Mouse (Mus musculus): ENCODE results near the gene Kansl2. TPM values are rescaled to one million over a fixed set of nuclear protein-coding genes. Genes with fewer than 3 reads are reported as not detected.

Gene Kansl2
- polyA plus RNA-seq, 1 experiment from 2014 or later, result 123 TPM

DNA sequence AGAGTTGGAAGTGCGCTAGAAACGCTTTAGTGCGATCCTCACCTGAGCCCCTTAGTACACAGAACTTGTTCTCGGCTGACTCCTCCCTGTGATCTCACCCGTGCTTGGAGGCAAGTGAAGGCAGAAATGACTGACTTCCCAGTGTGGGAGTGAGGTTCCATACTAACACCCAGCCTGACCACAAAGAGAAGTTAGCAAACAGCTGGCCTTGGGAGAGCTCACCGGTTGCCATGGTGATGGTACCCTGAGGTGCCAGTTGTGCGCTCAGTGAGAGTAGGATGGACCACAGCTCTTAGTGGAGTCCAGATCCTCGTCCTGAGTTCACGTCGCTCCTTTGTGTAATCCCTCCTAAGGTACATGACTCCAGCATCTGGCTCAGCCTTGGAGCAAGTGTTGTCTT lies 59.1 kb downstream of the Kansl2 start:
- Histone ChIP-seq H3K36me3 (ENCODE audit: control insufficient read depth, insufficient read depth, low read length) (no peaks in the 10 kb centered on the region), H3K27me3 (ENCODE audit: control insufficient read depth, insufficient read depth, low read length) (no peaks in the 10 kb centered on the region), H3K4me2 (replicated peaks; ENCODE audit: low read depth, low read length) (no peak overlapping the region), H3K9ac (ENCODE audit: low read depth, low read length) (no peak overlapping the region), H3K27ac (ENCODE audit: low read depth, low read length) (no peak overlapping the region), H3K4me1 (ENCODE audit: control insufficient read depth, insufficient read depth, low read length) (no peaks in the 10 kb centered on the region), H3K4me3 (ENCODE audit: low read length) (no peak overlapping the region), H3K9me3 (ENCODE audit: control insufficient read depth, low read length) (no peaks in the 10 kb centered on the region)
- 85% methylated on average over 10 of the region's 10 CpGs for WGBS
- no peak for ATAC-seq (ENCODE audit: low FRiP score, low TSS enrichment)

DNA sequence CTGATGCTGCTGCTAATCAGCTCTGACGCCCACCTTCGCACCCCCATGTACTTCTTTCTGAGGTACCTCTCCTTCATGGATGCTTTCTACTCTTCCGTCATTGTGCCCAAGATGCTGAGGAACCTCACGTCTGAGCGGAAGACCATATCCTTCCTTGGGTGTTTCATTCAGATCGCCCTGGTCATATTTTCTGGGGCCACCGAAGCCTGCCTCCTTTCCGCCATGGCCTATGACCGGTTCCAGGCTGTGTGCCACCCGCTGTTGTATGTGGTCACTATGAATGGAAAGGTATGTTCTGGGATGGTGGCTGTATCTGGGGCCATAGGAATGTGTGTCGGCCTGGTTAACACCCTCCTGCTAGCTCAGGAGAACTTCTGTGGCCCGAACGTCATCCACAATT lies 62.5 kb downstream of the Kansl2 start:
- Histone ChIP-seq H3K27me3 (ENCODE audit: control insufficient read depth, insufficient read depth, low read length) (no peaks in the 10 kb centered on the region), H3K27ac (ENCODE audit: low read depth, low read length) (no peak overlapping the region), H3K9me3 (ENCODE audit: control insufficient read depth, low read length) (no peaks in the 10 kb centered on the region), H3K4me2 (replicated peaks; ENCODE audit: low read depth, low read length) (no peak overlapping the region), H3K36me3 (ENCODE audit: control insufficient read depth, insufficient read depth, low read length) (no peaks in the 10 kb centered on the region), H3K9ac (ENCODE audit: low read depth, low read length) (no peak overlapping the region), H3K4me1 (ENCODE audit: control insufficient read depth, insufficient read depth, low read length) (no peaks in the 10 kb centered on the region), H3K4me3 (ENCODE audit: low read length) (no peak overlapping the region)
- 88% methylated on average over 13 of the region's 13 CpGs for WGBS
- ATAC-seq (ENCODE audit: low FRiP score, low TSS enrichment), result no peak

DNA sequence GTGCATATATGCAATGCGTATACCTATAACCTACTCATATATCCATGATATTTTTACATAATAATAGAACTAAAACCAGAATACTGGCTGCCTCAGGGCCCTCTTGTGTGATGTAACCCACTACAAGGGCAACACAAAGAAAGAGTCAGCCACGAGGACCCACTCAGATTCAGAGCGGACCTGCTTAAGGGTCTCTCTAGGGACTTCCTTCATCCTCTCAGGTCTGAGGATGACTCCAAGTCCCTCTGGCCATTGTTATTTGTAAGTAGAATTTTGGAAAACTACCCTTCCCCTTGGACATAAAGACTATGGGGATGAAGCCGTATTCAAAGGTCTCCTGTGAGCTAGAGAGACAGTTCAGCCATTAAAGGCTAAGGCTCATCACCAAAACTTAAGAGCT lies 64.5 kb downstream of the Kansl2 start, which contains the start of gene OR5BS1P:
TSS of gene OR5BS1P (plus strand) at position 301 of the 400 bp plus-strand sequence.
- no peaks in the 10 kb centered on the region for H3K9me3 ChIP-seq (ENCODE audit: control insufficient read depth, low read length)
- H3K27ac ChIP-seq (ENCODE audit: low read depth, low read length), result no peak within 1 kb of the TSS
- no peaks in the 10 kb centered on the region for H3K27me3 ChIP-seq (ENCODE audit: control insufficient read depth, insufficient read depth, low read length)
- H3K4me1 ChIP-seq (ENCODE audit: control insufficient read depth, insufficient read depth, low read length), result no peaks in the 10 kb centered on the region
- H3K36me3 ChIP-seq (ENCODE audit: control insufficient read depth, insufficient read depth, low read length), result no peaks in the 10 kb centered on the region
- H3K9ac ChIP-seq (ENCODE audit: low read depth, low read length), result no peak within 1 kb of the TSS
- 93% methylated on average over 4 of the region's 4 CpGs for WGBS
- no peak within 1 kb of the TSS for H3K4me3 ChIP-seq (ENCODE audit: low read length)
- no peak within 1 kb of the TSS for H3K4me2 ChIP-seq (replicated peaks; ENCODE audit: low read depth, low read length)
- no peak for ATAC-seq (ENCODE audit: low FRiP score, low TSS enrichment)

Small RNA genes lying within 50 kb of the gene (microRNA-seq; reads per million reads assigned to microRNA genes)
- gene Mir1291, result 2.1 reads per million, percentile 3 among the genes with 10 or more reads in this experiment

Other genes starting within 250 kb of the Kansl2 start
- 0.47 and 1.3 TPM in 2 replicates for gene Zfp641, start 238.1 kb downstream of the Kansl2 start, polyA plus RNA-seq (2014; fragmentation: Nextera tagmentation; extraction: Ambion mirVana)
- gene Olfr285, start 216.9 kb downstream of the Kansl2 start, polyA plus RNA-seq (2014; fragmentation: Nextera tagmentation; extraction: Ambion mirVana), result not detected in 2 replicates
- not detected in 2 replicates for gene Olfr284, start 193.3 kb downstream of the Kansl2 start, polyA plus RNA-seq (2014; fragmentation: Nextera tagmentation; extraction: Ambion mirVana)
- gene Olfr283, start 153.3 kb downstream of the Kansl2 start, polyA plus RNA-seq (2014; fragmentation: Nextera tagmentation; extraction: Ambion mirVana), result not detected in 2 replicates
- gene Olfr282, start 103.0 kb downstream of the Kansl2 start, polyA plus RNA-seq (2014; fragmentation: Nextera tagmentation; extraction: Ambion mirVana), result not detected in 2 replicates
- not detected in 2 replicates for gene Olfr281, start 81.7 kb downstream of the Kansl2 start, polyA plus RNA-seq (2014; fragmentation: Nextera tagmentation; extraction: Ambion mirVana)
- gene OR5BS1P, start 64.4 kb downstream of the Kansl2 start, polyA plus RNA-seq (2014; fragmentation: Nextera tagmentation; extraction: Ambion mirVana), result not detected in 2 replicates
- gene Lalba, start 51.5 kb downstream of the Kansl2 start, polyA plus RNA-seq (2014; fragmentation: Nextera tagmentation; extraction: Ambion mirVana), result 0.28 and 0.44 TPM in 2 replicates
- not detected in 2 replicates for gene Olfr279, start 41.9 kb downstream of the Kansl2 start, polyA plus RNA-seq (2014; fragmentation: Nextera tagmentation; extraction: Ambion mirVana)
- 55.4 and 72.9 TPM in 2 replicates for gene Ccnt1, start 36.7 kb upstream of the Kansl2 start, polyA plus RNA-seq (2014; fragmentation: Nextera tagmentation; extraction: Ambion mirVana)
- gene 4930415O20Rik, start 36.7 kb upstream of the Kansl2 start, polyA plus RNA-seq (2014; fragmentation: Nextera tagmentation; extraction: Ambion mirVana), result 0.57 TPM in 1 of 2 replicates, not detected in the other
- gene Adcy6, start 75.8 kb upstream of the Kansl2 start, polyA plus RNA-seq (2014; fragmentation: Nextera tagmentation; extraction: Ambion mirVana), result 26.2 and 31.5 TPM in 2 replicates
- gene Cacnb3, start 96.6 kb upstream of the Kansl2 start, polyA plus RNA-seq (2014; fragmentation: Nextera tagmentation; extraction: Ambion mirVana), result 21.5 and 26.5 TPM in 2 replicates
- gene Ddx23, start 128.6 kb upstream of the Kansl2 start, polyA plus RNA-seq (2014; fragmentation: Nextera tagmentation; extraction: Ambion mirVana), result 27.3 and 32.2 TPM in 2 replicates
- 0.28 and 0.31 TPM in 2 replicates for gene Rnd1, start 143.2 kb upstream of the Kansl2 start, polyA plus RNA-seq (2014; fragmentation: Nextera tagmentation; extraction: Ambion mirVana)
- 0.69 and 1.0 TPM in 2 replicates for gene Ccdc65, start 173.9 kb upstream of the Kansl2 start, polyA plus RNA-seq (2014; fragmentation: Nextera tagmentation; extraction: Ambion mirVana)
- 28.8 and 33.4 TPM in 2 replicates for gene Fkbp11, start 193.9 kb upstream of the Kansl2 start, polyA plus RNA-seq (2014; fragmentation: Nextera tagmentation; extraction: Ambion mirVana)
- gene Arf3, start 228.9 kb upstream of the Kansl2 start, polyA plus RNA-seq (2014; fragmentation: Nextera tagmentation; extraction: Ambion mirVana), result 29.8 and 39.7 TPM in 2 replicates
- gene Wnt10b, start 243.9 kb upstream of the Kansl2 start, polyA plus RNA-seq (2014; fragmentation: Nextera tagmentation; extraction: Ambion mirVana), result not detected in 2 replicates